Mouse (Mus musculus): ENCODE data around the gene H2-DMb1.

- TF ChIP-seq CTCF (conservative IDR thresholded peaks at IDR 0.05; ENCODE audit: low read length) (no peak), POU5F1 (IDR thresholded peaks at IDR 0.05; ENCODE audit: borderline replicate concordance, low read length) (no peak), NANOG (IDR thresholded peaks at IDR 0.05; ENCODE audit: borderline replicate concordance, low read length) (no peak)
Measured at GRCm38 (mm10) chr17:34199050-34199619, 46.3 kb downstream of the H2-DMb1 start.
